Mouse (Mus musculus) heart, postnatal 25 days (tissue): ENCODE measurements around the gene Cfdp1. TPM values are rescaled to one million over a fixed set of nuclear protein-coding genes. Genes with fewer than 3 reads are reported as not detected.
"Not testable (repeated sequence)": the region's sequence is repeated elsewhere in the genome, so short reads cannot be mapped to it uniquely, and the experiment has no call there.

Experiments used
- DNase-seq: peaks from one replicate; pipeline ENCODE4 v3.0.0; 2022; ENCODE audit warnings: low spot score
- intact Hi-C: fragments of 180-260 bp; cut with DNase I; formaldehyde crosslinking; loops from one replicate; pipeline ENCODE4 v1.15.1; 2025
- total RNA-seq, 2 experiments: library from RNA; stranded (reverse); gene quantifications; 2 replicates each; pipeline ENCODE4 v1.2.3; 2021

The Cfdp1 gene
- total RNA-seq, 2 experiments from 2014 or later = 30.9 to 35.7 TPM

DNA sequence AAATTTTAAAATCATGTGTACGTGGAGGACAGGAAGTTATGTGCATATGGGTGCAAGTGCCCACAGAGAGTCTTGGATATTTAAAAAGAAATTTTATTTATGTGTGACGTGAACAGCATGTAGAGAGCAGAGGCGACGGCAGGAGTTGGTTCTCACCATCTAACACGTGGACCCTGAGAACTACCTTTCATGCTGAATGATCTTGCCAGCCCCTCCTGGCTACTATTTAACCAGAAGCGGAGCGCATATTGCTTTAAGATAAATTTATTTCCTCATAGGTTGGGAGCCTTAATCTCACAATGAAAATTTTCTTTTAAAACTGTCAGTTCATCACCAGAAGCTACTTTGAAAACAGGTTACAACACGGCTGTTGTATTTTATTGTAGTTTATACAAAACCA, 10.6 kb upstream of the Cfdp1 start:
- no peak for DNase-seq
- intact Hi-C loops = no loop called here

DNA sequence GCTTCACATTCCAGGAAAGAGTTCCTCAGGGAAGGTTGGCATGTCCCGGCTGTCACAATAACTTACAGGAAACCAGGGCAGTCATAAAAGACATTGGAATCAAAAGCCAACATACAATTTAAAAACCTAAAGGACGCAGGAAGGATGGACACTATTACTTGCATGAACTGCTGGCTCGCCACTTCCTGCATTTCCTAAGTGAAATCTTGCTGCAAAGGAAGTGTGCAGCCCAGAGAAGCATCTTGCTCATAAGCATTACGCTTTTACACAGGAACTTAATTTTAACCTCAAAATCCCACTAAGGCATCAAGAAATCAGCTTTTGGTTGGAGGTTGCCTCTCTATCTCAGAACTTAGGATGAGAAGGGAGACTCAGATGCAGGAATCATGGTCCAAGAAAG, 9.2 kb upstream of the Cfdp1 start:
- DNase-seq = no peak

DNA sequence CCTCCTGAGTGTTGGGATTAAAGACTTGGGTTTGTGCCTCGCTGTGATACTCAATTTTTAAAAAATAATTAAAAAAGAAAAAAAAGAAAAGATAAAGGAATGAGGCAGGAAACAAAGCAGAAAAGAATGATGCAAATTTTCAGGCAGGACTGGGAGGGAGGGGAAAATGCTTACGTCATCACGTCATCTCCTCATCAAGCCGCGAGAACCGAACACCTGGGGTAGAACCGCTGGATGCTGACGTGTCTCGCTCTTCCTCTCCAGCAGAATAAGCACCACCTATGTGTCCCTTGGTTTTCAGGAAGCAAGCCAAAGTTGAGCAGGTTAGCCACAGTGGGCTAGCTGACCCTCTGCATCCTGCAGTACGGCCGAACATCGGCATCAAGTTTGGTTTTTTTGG, 1.9 kb upstream of the Cfdp1 start:
- no peak for DNase-seq
- intact Hi-C loops = no loop called here

More for the DNA sequence above, 9.2 kb upstream of the Cfdp1 start:
- intact Hi-C loops = no loop called here

DNA sequence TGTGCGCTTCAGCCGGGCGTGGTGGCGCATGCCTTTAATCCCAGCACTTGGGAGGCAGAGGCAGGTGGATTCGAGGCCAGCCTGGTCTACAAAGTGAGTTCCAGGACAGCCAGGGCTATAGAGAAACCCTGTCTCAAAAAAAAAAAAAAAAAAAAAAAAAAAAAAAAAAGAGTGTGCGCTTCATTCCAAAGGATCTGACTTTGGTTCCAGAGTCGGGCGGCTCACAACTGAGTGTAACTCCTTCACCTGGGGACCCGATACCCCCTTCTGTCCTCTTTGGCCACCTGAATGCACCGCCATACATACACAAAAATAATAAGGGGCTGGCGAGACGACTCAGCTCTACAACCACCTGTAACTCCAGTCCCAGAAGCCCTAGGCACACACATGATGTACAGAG, 872 bp downstream of the Cfdp1 start:
- DNase-seq, intact Hi-C loops: not testable (repeated sequence)

DNA sequence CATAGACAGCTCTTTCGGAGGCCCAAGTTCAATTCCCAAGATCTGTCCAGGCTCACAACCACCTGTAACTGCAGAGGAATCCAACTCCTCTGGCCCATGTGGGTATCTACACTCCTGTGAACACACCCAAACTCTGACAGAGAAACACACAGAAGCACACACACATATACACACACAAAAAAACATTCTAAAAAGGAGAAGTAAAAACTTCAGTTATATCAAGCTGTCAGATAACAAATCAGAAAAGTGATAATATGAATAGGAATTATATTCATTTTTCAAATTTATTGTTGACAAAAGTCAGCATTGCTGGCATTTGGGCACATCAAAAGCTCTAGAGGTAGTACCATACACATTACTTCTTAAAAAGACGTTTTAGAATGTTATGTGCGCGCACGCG, 7.3 kb downstream of the Cfdp1 start:
- intact Hi-C loops = no loop called here
- no peak for DNase-seq

DNA sequence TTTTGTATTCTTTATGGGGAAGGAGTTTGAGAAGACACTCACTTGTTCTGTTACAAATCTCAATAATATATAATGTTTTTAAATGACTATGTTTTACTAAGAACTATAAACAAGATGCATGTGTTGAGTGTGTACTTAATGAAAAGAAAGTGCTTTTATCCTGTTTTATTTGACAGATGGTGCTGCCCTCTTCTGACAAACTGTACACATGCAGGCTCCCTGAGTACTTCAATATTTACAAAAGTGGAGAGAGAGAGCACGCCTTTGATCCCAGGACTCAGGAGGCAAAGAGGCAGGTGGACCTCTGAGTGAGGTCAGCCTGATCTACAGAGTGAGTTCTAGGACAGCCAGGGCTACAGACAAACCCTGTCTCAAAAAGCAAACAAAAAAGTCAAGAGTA, 18.6 kb downstream of the Cfdp1 start:
- no peak for DNase-seq
- intact Hi-C loops = loop anchor here (2.0 kb wide), 1 partner anchor 157 kb away; no protein-coding TSS in a partner anchor

DNA sequence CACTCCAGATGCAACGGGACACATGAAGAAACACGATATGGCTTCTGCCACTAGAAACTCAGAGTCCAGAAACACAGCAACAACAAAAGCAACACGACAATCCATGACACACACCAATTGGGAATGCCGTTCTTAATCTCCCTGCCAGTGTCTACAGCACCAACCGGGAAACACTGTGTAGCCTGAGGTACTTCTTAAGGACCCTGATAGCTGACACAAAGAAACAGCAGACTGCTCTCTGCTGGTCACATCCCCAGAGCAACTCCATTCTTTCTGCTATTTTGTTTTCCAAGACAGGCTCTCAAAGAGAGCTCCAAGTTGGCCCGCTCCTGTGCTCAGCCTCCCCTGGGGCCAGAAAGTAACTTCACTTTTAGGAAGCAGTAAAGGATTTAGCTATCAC, 20.1 kb downstream of the Cfdp1 start:
- intact Hi-C loops = loop anchor here (2.0 kb wide), 1 partner anchor 155 kb away; no protein-coding TSS in a partner anchor
- DNase-seq = no peak

DNA sequence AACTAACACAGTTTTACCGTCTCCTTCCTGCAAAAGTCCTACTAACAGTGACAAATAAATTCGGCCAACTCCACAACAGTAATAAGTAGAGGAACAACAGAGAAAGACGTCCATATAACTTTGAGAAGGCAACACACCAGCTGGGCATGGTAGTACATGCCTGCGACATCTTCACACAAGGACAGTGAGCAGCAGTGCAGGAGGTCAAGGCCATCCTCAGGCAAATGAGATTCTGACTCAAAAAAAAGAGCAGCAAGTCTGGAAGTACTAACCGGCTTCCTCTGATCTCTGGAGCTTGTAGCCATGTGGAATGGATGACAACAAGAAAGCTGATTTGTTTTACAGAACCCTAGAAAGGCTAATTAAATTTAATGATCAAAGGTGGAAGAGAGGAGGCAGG, 21.1 kb downstream of the Cfdp1 start:
- DNase-seq = no peak
- intact Hi-C loops = no loop called here

DNA sequence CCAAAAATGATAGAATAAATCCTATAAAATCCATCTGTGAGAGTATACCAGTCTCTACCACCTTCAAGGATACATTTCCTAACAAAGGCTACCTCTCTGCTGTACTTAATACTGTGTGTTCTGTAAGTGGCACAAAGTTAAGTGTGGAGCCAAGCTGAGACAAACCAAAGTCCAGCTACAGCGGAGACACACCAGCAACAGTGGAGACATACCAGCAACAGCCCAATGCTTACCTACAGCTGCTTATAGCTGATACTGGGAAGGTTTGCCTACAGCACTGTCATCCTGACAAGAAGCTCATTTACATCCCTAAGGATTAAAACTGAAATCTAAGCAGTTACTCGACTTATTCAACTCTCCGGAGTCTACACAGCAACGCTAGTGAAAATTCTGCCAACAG, 22.1 kb downstream of the Cfdp1 start:
- intact Hi-C loops = no loop called here

DNA sequence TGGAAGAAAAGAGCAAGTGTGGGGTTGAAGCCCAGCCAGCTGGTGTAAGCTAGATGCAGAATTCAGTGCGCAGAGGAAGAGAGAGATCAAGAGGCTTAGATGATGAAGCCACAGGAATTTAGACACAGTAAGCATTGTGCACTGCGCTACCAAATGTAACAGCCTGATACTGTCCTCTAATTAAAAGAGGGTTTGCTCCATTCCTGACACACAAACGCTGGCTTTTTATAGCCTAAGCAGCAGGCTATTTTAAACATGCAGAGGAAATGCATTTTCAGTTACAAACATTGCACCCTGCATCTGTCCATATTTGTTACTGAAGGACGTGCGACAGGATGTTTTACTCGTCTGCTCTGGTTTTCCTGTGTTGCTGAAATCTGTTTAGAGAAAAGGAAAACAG, 25.5 kb downstream of the Cfdp1 start:
- intact Hi-C loops = no loop called here
- no peak for DNase-seq

More for the DNA sequence above, 22.1 kb downstream of the Cfdp1 start:
- no peak for DNase-seq

DNA sequence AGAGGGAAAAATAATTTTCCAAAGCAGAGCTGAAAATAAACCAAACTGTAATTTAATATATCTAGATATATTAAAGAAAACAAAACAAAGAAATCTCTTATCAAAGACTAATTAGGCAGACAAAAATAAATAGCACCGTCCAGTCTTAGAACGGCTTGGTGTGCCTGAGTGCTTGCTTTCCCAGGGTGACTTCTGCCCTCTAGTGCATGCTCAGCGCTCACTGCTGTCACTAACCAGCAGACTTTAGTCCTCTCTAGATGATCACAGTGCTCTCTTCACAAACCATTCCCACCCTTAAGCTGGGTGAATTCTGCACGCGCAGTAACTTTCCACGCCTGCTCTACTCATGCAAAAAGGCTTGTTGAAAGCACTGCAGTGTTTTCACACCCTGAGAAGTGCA, 28.9 kb downstream of the Cfdp1 start:
- DNase-seq = no peak
- intact Hi-C loops = loop anchor here (2.0 kb wide), 1 partner anchor 112 kb away; no protein-coding TSS in a partner anchor

DNA sequence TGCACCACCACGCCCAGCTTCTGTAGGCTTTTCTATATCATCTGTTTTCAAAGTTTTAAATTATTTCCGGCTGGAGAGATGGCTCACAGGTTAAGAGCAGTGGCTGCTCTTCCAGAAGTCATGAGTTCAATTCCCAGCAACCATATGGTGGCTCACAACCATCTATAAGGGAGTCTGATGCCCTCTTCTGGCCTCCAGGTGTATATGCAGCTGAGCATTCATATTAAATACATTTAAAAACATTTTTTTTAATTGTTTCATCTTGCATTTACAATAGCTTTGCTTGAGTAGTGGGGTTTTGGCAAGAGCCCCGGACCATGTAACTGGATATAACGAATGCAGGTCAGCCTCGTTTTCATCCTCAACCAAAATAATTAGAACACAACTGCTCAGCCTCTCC, 29.8 kb downstream of the Cfdp1 start:
- intact Hi-C loops = loop anchor here (2.0 to 5.0 kb wide), 2 partner anchors 37 to 112 kb away; no protein-coding TSS in a partner anchor
- DNase-seq = no peak

DNA sequence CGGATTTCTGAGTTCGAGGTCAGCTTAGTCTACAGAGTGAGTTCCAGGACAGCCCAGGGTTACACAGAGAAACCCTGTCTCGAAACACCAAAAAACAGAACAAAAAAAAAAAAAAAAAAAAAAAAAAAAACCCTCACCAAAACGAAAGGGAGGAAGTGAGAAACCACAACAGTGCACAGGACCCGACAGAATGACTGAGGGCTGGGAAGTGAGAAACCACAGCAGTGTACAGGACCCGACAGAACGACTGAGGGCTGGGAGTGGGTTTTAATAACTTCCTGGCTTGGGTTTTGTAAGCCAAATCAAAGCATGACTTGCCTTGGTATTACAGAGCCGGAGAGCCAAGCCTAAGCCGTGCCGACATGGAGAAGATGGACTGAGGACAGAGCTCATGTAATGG, 32.9 kb downstream of the Cfdp1 start:
- no peak for DNase-seq
- intact Hi-C loops = loop anchor here (5.0 kb wide), 1 partner anchor 34 kb away; no protein-coding TSS in a partner anchor

DNA sequence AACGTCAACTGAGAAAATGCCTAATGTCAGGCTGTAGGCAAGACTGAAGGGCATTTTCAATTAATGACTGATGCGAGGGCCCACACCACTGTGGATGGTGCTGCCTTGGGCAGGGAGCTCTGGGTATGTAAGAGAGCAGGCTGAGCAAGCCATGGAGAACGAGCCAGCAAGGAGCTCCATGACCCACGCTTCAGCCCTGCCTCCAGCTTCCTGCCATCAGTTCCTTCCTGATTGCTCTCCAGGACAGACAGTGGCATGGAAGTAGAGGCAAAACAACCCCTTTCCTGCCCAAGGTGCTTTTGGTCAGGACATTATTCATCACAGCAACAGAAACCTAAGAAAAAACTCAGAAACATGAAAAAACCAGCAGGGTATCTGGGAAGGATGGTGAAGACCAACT, 33.4 kb downstream of the Cfdp1 start:
- intact Hi-C loops = loop anchor here (5.0 kb wide), 1 partner anchor 33 kb away; no protein-coding TSS in a partner anchor
- DNase-seq = no peak

DNA sequence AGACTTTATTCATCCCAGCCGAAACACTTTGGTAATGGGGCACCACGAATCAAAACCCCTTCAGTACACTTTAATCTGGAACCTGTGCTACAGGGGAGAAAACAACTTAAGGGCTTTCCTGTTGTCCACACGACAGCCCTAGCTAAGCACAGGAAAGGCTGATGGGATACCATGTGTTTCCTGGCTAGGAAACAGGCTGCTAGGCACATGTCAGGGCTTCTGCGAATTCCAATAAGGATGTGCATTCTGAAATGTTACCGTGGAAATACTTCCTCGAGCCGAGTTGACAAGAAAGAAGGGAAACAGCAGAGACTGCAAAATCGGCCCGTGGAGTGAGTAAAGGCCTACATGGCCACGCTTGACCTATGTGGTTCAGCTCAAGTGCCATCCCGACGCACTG, 34.1 kb downstream of the Cfdp1 start:
- intact Hi-C loops = loop anchor here (5.0 kb wide), 1 partner anchor 33 kb away; no protein-coding TSS in a partner anchor
- no peak for DNase-seq

DNA sequence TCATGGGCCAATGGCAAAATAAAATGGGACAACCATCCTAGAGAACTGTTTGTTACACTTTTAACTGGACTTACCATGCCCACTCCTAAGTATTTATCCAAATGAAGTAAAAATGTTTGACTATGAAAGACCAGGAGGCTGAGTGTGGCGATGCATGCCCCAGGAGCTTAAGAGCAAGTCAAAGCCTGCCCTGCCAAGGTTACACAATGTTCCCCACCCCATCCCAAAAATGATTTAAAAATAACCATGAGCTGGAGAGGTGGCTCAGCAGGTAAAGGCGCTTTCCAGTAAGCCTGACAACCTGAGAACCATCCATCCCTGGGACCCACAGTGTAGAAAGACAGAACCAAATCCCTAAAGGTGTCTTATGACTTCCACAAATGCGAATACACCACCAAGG, 35.5 kb downstream of the Cfdp1 start:
- intact Hi-C loops = no loop called here
- DNase-seq = no peak

DNA sequence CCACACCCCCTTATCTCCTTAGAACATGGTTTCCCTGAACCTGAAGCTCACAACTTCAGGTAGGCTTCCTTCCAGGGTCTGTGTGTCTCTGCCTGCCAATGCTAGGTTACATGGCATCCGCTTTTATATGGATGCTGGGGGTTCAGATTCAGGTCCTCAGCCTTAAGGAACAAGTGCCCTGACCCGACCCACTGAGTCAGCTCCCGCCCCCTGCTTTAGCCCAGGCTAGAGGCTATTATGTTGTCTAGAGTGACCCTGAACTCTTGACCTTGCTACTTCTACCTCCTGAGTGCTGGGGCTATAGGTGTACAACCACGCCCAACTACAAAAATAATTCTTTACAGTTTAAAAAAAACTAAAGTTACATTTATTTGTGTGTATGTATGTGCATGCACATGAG, 39.0 kb downstream of the Cfdp1 start:
- intact Hi-C loops = no loop called here

DNA sequence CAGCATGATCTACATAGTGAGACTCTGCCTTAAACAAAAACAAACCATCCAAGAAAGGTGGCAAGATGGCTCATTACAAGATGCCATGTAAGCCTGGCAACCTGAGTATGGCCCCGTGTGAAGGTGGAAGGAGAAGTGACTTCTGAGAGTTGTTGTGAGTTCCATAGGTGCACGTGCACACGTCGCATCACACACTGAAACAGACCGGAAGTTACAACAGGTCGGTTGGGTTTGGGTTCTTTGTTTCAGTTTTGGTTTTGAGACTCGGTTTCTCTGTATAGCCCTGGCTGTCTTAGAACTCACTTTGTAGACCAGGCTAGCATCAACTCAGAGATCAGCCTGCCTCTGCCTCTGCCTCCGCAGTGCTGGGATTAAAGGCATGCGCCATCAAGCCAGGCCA, 40.3 kb downstream of the Cfdp1 start:
- DNase-seq = no peak
- intact Hi-C loops = no loop called here

More for the DNA sequence above, 39.0 kb downstream of the Cfdp1 start:
- no peak for DNase-seq

DNA sequence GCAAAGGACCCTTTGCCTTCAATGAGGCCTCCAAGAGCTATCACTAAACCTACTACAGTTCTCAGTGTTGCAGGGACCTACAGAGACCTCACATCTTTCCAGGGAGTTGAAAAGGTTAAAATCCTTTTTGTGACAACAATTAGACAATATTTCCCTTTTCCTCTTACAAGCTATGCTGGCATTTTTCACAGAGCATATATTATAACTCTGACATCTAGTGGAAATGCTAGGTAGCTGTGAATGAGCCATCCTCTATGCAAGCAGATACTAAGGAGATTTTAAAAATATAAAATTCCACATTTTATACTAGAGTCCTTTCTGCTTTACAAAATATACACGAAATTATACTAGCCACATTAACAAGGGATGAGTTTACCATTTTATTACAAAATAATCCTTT, 41.3 kb downstream of the Cfdp1 start:
- intact Hi-C loops = no loop called here

DNA sequence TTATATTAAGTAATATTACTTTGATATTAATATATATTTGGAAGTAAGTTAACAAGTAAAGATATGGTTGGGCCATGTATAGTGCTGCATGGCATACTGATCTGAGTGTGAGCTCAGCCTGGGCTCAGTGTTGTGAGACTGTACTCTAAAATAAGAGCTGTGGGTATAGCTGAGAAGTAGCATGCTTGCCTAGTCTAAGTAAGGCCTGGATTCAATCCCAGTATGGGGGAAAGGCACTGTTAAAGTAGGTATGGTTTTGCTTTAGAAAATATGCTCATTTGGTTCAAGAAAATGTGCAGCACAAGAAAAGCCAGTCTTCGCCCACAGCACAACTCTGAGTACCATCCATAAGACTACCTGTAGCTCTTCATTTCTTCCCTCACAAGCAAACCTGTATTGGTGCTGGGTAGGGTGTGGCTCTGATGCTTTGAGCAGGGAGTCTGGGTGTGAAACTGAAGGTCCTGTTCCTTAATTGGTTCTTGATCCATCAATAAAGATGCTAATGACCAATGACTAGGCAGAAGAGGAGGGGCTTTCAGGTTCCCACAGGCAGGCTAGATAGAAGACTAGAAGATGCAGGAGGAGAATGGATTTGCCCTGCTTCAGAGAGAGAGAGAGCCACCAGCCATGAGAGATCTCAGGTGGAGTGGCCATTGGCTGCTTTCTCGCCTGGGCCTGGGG, 43.3 kb downstream of the Cfdp1 start:
- intact Hi-C loops = no loop called here
- no peak for DNase-seq

More for the DNA sequence above, 41.3 kb downstream of the Cfdp1 start:
- no peak for DNase-seq

DNA sequence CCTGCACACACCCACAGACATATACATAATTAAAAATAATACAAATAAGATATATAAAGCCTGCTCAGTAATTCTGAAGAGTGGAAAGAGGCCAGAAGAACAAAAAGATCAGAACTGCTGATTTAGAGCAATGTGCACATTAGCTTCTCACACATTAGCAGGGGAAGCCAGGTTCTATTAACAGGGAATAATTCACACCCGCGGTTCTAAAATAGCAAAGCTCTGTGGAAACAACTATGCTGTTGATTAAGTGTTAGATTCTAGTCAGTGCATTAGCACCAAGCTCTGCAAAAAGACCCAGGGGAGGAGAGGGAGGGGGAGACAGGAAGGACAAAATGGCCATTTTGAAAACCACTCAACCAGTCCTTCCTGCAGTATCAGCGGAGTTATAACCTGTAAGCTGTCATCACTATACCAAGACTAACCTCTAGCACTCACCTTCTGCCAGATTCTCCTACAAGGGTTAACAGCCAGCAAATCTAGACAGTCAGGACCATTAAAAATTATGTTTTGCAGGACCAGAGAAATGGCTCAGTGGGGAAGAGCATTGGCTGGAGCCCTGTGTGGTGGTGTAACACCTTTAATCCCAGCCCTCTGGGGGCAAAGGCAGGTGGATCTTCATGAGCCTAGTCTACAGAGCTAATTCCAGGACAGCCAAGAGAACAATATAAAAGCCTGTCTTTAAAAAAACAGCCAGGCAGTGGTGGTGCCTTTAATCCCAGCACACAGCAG, 45.0 kb downstream of the Cfdp1 start:
- intact Hi-C loops = loop anchor here (2.0 kb wide), 1 partner anchor 58 kb away; no protein-coding TSS in a partner anchor
- no peak for DNase-seq
